Mouse (Mus musculus): ENCODE measurements around the gene Olfr311. TPM values are rescaled to one million over a fixed set of nuclear protein-coding genes. Genes with fewer than 3 reads are reported as not detected.
"Not testable (repeated sequence)": the region's sequence is repeated elsewhere in the genome, so short reads cannot be mapped to it uniquely, and the experiment has no call there.

Olfr311 gene
- polyA plus RNA-seq, 2 experiments = not detected

GRCm38 (mm10) chr11:58799747-58800146 is 39.3 kb upstream of the Olfr311 start:
- no peak for ATAC-seq (ENCODE audit: low FRiP score, low read depth)
- 79% methylated on average over 5 of the region's 5 CpGs for WGBS

DNA sequence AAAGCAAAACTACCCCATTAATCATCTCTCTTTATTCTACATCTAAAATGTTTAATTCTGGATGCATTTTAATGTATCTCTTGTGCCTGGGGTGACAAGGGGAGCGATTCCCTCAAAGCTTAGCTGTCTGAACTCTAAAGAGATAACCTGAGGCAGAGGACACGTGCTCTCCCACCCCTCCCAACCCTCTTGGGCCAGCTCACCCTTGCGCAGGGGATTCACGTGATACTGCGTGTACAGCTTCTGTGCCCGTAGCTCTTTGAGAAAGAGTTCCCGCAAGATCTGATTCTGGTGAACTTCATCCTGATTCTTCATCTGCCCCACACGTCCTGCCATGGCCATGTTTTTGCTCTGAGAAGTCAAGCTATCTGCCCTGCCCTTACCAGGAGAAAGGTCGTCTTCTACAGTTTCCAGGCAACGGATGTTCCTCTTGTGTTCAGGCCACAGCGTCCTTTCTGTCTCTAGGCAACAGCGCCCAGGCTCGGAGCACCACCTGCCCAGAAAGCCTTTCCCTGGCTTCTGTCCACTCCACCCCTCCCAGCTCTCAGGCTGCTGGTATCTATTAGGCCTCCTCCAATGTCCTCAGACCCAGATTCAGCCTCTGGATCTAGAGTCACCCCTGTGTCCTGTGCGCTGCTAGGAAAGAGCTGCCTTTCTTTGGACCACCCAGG is 37.4 kb upstream of the Olfr311 start, which contains the start of gene Fam183b:
Fam183b (minus strand) TSS at position 403 of the 671 bp plus-strand sequence.
- Histone ChIP-seq H3K27me3 (ENCODE audit: control insufficient read depth, insufficient read depth, low read length) (no peaks in the 10 kb centered on the region), H3K4me3 (replicated peaks; ENCODE audit: low read length) (no peak within 1 kb of the TSS), H3K27ac (replicated peaks; ENCODE audit: low read depth, low read length) (no peak within 1 kb of the TSS), H3K36me3 (ENCODE audit: control insufficient read depth, insufficient read depth, low read length) (no peaks in the 10 kb centered on the region), H3K4me2 (replicated peaks; ENCODE audit: low read depth, low read length, severe bottlenecking) (no peak within 1 kb of the TSS), H3K4me1 (ENCODE audit: control insufficient read depth, insufficient read depth, low read length) (no peaks in the 10 kb centered on the region), H3K9ac (ENCODE audit: low read depth, low read length, severe bottlenecking) (no peak within 1 kb of the TSS), H3K9me3 (ENCODE audit: control insufficient read depth, low read length) (no peaks in the 10 kb centered on the region)
- TF ChIP-seq POLR2A (IDR thresholded peaks at IDR 0.05; ENCODE audit: borderline replicate concordance, extremely low read depth, insufficient read depth, insufficient read length) = no peak
- no peak for DNase-seq (ENCODE audit: low spot score)
- no peak for ATAC-seq (ENCODE audit: low FRiP score, low read depth)
- WGBS = 42% methylated on average over 14 of the region's 14 CpGs

More at GRCm38 (mm10) chr11:58799747-58800146, 39.3 kb upstream of the Olfr311 start:
- Histone ChIP-seq H3K4me1 (ENCODE audit: control insufficient read depth, insufficient read depth, low read length) (no peaks in the 10 kb centered on the region), H3K9me3 (ENCODE audit: control insufficient read depth, low read length) (no peaks in the 10 kb centered on the region), H3K4me2 (replicated peaks; ENCODE audit: low read depth, low read length, severe bottlenecking) (no peak overlapping the region), H3K36me3 (ENCODE audit: control insufficient read depth, insufficient read depth, low read length) (no peaks in the 10 kb centered on the region), H3K9ac (ENCODE audit: low read depth, low read length, severe bottlenecking) (no peak overlapping the region), H3K27ac (replicated peaks; ENCODE audit: low read depth, low read length) (no peak overlapping the region), H3K4me3 (replicated peaks; ENCODE audit: low read length) (no peak overlapping the region), H3K27me3 (ENCODE audit: control insufficient read depth, insufficient read depth, low read length) (no peaks in the 10 kb centered on the region)
- TF ChIP-seq POLR2A (IDR thresholded peaks at IDR 0.05; ENCODE audit: borderline replicate concordance, extremely low read depth, insufficient read depth, insufficient read length) = no peak
- DNase-seq (ENCODE audit: low spot score) = no peak

- ATAC-seq (ENCODE audit: low FRiP score, low read depth) (no peak), DNase-seq (ENCODE audit: low spot score) (no peak)
- Histone ChIP-seq H3K4me1 (ENCODE audit: control insufficient read depth, insufficient read depth, low read length) (no peaks in the 10 kb centered on the region), H3K27me3 (ENCODE audit: control insufficient read depth, insufficient read depth, low read length) (no peaks in the 10 kb centered on the region), H3K4me3 (replicated peaks; ENCODE audit: low read length) (no peak overlapping the region), H3K9ac (ENCODE audit: low read depth, low read length, severe bottlenecking) (no peak overlapping the region), H3K4me2 (replicated peaks; ENCODE audit: low read depth, low read length, severe bottlenecking) (no peak overlapping the region), H3K9me3 (ENCODE audit: control insufficient read depth, low read length) (no peaks in the 10 kb centered on the region), H3K36me3 (ENCODE audit: control insufficient read depth, insufficient read depth, low read length) (no peaks in the 10 kb centered on the region), H3K27ac (replicated peaks; ENCODE audit: low read depth, low read length) (no peak overlapping the region)
- 61% methylated on average over 4 of the region's 4 CpGs for WGBS
- TF ChIP-seq POLR2A (IDR thresholded peaks at IDR 0.05; ENCODE audit: borderline replicate concordance, extremely low read depth, insufficient read depth, insufficient read length) = no peak
Observed at GRCm38 (mm10) chr11:58803871-58804270, 35.2 kb upstream of the Olfr311 start.

DNA sequence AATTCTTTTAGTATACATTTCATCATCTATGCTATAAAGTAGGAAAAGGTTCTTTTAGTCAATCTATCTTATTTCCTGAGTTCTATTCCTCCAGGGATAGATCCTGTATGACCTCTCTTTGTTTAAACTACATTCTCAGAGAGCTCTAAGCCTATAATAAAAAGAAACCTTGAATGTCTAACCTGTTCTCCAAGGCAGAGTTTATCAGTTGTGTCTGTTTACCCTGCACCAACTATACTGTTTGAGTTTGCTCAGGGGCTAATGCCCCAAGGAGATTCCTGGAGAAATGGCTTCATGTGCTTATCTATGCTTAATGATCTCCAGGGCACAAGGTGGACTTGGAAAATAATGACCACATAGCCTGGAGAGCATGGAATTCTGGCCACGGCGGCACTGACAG is 34.7 kb upstream of the Olfr311 start:
- H3K9me3 ChIP-seq (ENCODE audit: control insufficient read depth, low read length) = no peaks in the 10 kb centered on the region
- no peak overlapping the region for H3K27ac ChIP-seq (replicated peaks; ENCODE audit: low read depth, low read length)
- ATAC-seq (ENCODE audit: low FRiP score, low read depth) (no peak), DNase-seq (ENCODE audit: low spot score) (no peak)
- no peak overlapping the region for H3K9ac ChIP-seq (ENCODE audit: low read depth, low read length, severe bottlenecking)
- TF ChIP-seq POLR2A (IDR thresholded peaks at IDR 0.05; ENCODE audit: borderline replicate concordance, extremely low read depth, insufficient read depth, insufficient read length) = no peak
- no peak overlapping the region for H3K4me2 ChIP-seq (replicated peaks; ENCODE audit: low read depth, low read length, severe bottlenecking)
- 68% methylated on average over 2 of the region's 2 CpGs for WGBS
- no peaks in the 10 kb centered on the region for H3K27me3 ChIP-seq (ENCODE audit: control insufficient read depth, insufficient read depth, low read length)
- H3K4me3 ChIP-seq (replicated peaks; ENCODE audit: low read length) = no peak overlapping the region
- H3K4me1 ChIP-seq (ENCODE audit: control insufficient read depth, insufficient read depth, low read length) = no peaks in the 10 kb centered on the region
- no peaks in the 10 kb centered on the region for H3K36me3 ChIP-seq (ENCODE audit: control insufficient read depth, insufficient read depth, low read length)

- no peak for TF ChIP-seq POLR2A (IDR thresholded peaks at IDR 0.05; ENCODE audit: borderline replicate concordance, extremely low read depth, insufficient read depth, insufficient read length)
- Histone ChIP-seq H3K4me2 (replicated peaks; ENCODE audit: low read depth, low read length, severe bottlenecking) (no peak overlapping the region), H3K4me3 (replicated peaks; ENCODE audit: low read length) (no peak overlapping the region), H3K27me3 (ENCODE audit: control insufficient read depth, insufficient read depth, low read length) (no peaks in the 10 kb centered on the region), H3K9ac (ENCODE audit: low read depth, low read length, severe bottlenecking) (no peak overlapping the region), H3K9me3 (ENCODE audit: control insufficient read depth, low read length) (no peaks in the 10 kb centered on the region), H3K4me1 (ENCODE audit: control insufficient read depth, insufficient read depth, low read length) (no peaks in the 10 kb centered on the region), H3K27ac (replicated peaks; ENCODE audit: low read depth, low read length) (no peak overlapping the region), H3K36me3 (ENCODE audit: control insufficient read depth, insufficient read depth, low read length) (no peaks in the 10 kb centered on the region)
- WGBS = 0% methylated on average over 1 of the region's 1 CpGs
- ATAC-seq (ENCODE audit: low FRiP score, low read depth) = no peak
- DNase-seq (ENCODE audit: low spot score) = no peak
Observed at GRCm38 (mm10) chr11:58812001-58812400, 27.1 kb upstream of the Olfr311 start.

- H3K9me3 ChIP-seq (ENCODE audit: control insufficient read depth, low read length); H3K27ac ChIP-seq (replicated peaks; ENCODE audit: low read depth, low read length); ATAC-seq (ENCODE audit: low FRiP score, low read depth): not testable (repeated sequence)
Observed at GRCm38 (mm10) chr11:58814700-58815099, 24.4 kb upstream of the Olfr311 start, which contains the start of gene Olfr313. Gene Olfr313 (plus strand): TSS chr11:58815000.

More at GRCm38 (mm10) chr11:58814700-58815099, 24.4 kb upstream of the Olfr311 start, which contains the start of gene Olfr313:
- H3K4me3 ChIP-seq (replicated peaks; ENCODE audit: low read length); DNase-seq (ENCODE audit: low spot score); H3K9ac ChIP-seq (ENCODE audit: low read depth, low read length, severe bottlenecking); H3K4me2 ChIP-seq (replicated peaks; ENCODE audit: low read depth, low read length, severe bottlenecking); H3K4me1 ChIP-seq (ENCODE audit: control insufficient read depth, insufficient read depth, low read length); H3K36me3 ChIP-seq (ENCODE audit: control insufficient read depth, insufficient read depth, low read length); H3K27me3 ChIP-seq (ENCODE audit: control insufficient read depth, insufficient read depth, low read length): not testable (repeated sequence)
- 57% methylated on average over 1 of the region's 1 CpGs for WGBS

All from limb, embryonic 14.5 days (tissue).